Mouse (Mus musculus) cortical plate, adult 2 months (tissue): ENCODE measurements around the gene Lipc. TPM values are rescaled to one million over a fixed set of nuclear protein-coding genes. Genes with fewer than 3 reads are reported as not detected.

Experiments
- H3K27ac ChIP-seq: fragments of 200-500 bp; 2 replicates; pipeline ENCODE4 v1.5.1; 2012; ENCODE audit warnings: low read length, control low read depth, inconsistent platforms; ENCODE audit not compliant: insufficient read depth
- H3K4me1 ChIP-seq: fragments of 200-500 bp; 2 replicates; pipeline ENCODE4 v1.6.1; 2011; ENCODE audit warnings: low read length; ENCODE audit not compliant: control insufficient read depth, insufficient read depth
- H3K4me3 ChIP-seq: fragments of 200-500 bp; 2 replicates; pipeline ENCODE4 v1.5.1; 2011; ENCODE audit warnings: mild to moderate bottlenecking, low read length, control low read depth; ENCODE audit not compliant: insufficient read depth
- CTCF ChIP-seq: fragments of 200-500 bp; IDR thresholded peaks from 2 replicates; pipeline ENCODE4 v1.5.1; 2011; ENCODE audit warnings: mild to moderate bottlenecking, control low read depth, low read length; ENCODE audit not compliant: insufficient read depth; ENCODE audit errors: extremely low read depth
- POLR2A ChIP-seq: fragments of 200-500 bp; IDR thresholded peaks from 2 replicates; pipeline ENCODE4 v1.6.1; 2011; ENCODE audit warnings: mild to moderate bottlenecking, low read length, control low read depth; ENCODE audit not compliant: insufficient read depth; ENCODE audit errors: extremely low read depth
- polyA plus RNA-seq: library from polyadenylated mRNA; depleted of rRNA; stranded (reverse); fragments of >200 nt; gene quantifications from 2 replicates; pipeline ENCODE4 v1.2.3, GENCODE M21; 2012

Gene Lipc
- polyA plus RNA-seq, 1 experiment: 0.19 TPM

DNA sequence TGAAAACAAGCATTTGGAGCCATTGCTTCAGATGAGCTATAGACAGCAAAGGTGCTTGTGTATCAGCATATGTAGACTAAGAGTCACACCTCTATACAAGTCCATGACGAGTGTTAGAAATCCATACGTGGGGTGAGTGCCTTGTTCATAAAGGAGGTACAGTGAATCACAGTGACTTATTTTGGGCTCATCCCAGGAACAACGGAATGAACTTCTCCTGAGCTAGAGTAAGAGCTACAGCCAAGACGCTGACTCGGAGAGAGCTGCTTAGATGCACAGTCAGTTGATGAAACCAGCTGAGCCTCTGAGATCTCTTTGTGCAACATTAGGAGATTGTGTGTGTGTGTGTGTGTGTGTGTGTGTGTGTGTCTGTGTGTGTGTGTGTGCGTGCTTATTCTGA is 13.9 kb downstream of the Lipc start:
- Histone ChIP-seq H3K4me3 (no peak overlapping the region), H3K27ac (no peak overlapping the region), H3K4me1 (no peaks in the 10 kb centered on the region)
- TF ChIP-seq CTCF: no peak
- TF ChIP-seq POLR2A: no peak

GRCm38 (mm10) chr9:70934587-70935295 is 17.3 kb downstream of the Lipc start:
- no peaks in the 10 kb centered on the region for H3K4me1 ChIP-seq
- H3K27ac ChIP-seq: no peak overlapping the region
- no peak for TF ChIP-seq CTCF
- TF ChIP-seq POLR2A: no peak
- no peak overlapping the region for H3K4me3 ChIP-seq

- no peaks in the 10 kb centered on the region for H3K4me1 ChIP-seq
- no peak overlapping the region for H3K4me3 ChIP-seq
- no peak for TF ChIP-seq POLR2A
- no peak for TF ChIP-seq CTCF
- H3K27ac ChIP-seq: no peak overlapping the region
Observed at GRCm38 (mm10) chr9:70930641-70931020, 21.4 kb downstream of the Lipc start.

GRCm38 (mm10) chr9:70929840-70930640 is 22.0 kb downstream of the Lipc start:
- no peak overlapping the region for H3K27ac ChIP-seq
- TF ChIP-seq POLR2A: no peak
- TF ChIP-seq CTCF: peak; percentile 45
- no peak overlapping the region for H3K4me3 ChIP-seq
- H3K4me1 ChIP-seq: no peaks in the 10 kb centered on the region

- TF ChIP-seq POLR2A (no peak), CTCF (no peak)
- H3K4me3 ChIP-seq: no peak overlapping the region
- H3K27ac ChIP-seq: no peak overlapping the region
- no peaks in the 10 kb centered on the region for H3K4me1 ChIP-seq
Observed at GRCm38 (mm10) chr9:70928472-70928871, 23.6 kb downstream of the Lipc start.

- TF ChIP-seq POLR2A (no peak), CTCF (no peak)
- Histone ChIP-seq H3K4me3 (no peak overlapping the region), H3K27ac (no peak overlapping the region), H3K4me1 (no peaks in the 10 kb centered on the region)
Observed at GRCm38 (mm10) chr9:70927701-70928100, 24.3 kb downstream of the Lipc start.

- TF ChIP-seq POLR2A (no peak), CTCF (no peak)
- no peak overlapping the region for H3K27ac ChIP-seq
- H3K4me3 ChIP-seq: no peak overlapping the region
- no peaks in the 10 kb centered on the region for H3K4me1 ChIP-seq
Observed at GRCm38 (mm10) chr9:70926820-70927588, 25.0 kb downstream of the Lipc start.

GRCm38 (mm10) chr9:70925225-70925624 is 26.8 kb downstream of the Lipc start:
- H3K27ac ChIP-seq: no peak overlapping the region
- no peak for TF ChIP-seq POLR2A
- TF ChIP-seq CTCF: no peak
- no peak overlapping the region for H3K4me3 ChIP-seq
- H3K4me1 ChIP-seq: no peaks in the 10 kb centered on the region

DNA sequence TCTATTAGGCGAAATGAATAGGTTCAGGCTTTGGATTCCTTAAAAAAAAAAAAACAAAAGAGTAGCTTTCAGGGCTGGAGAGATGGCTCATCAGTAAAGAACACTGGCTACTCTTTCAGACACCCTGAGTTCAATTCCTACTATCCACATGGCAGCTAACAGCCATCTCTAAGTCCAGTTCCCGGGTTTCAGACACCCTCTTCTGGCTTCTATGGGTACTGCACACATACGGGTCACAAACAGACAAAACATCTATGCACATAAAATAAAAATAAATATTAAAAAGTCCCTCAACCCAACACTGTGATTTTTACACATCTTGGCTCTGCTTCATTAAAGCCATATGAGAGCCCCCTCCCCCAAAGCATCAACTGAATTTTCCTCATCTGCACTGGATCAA is 27.3 kb downstream of the Lipc start:
- Histone ChIP-seq H3K27ac (no peak overlapping the region), H3K4me1 (no peaks in the 10 kb centered on the region), H3K4me3 (no peak overlapping the region)
- TF ChIP-seq POLR2A (no peak), CTCF (no peak)
